Mouse (Mus musculus): ENCODE data around the gene Slit3.

Slit3 gene

DNA sequence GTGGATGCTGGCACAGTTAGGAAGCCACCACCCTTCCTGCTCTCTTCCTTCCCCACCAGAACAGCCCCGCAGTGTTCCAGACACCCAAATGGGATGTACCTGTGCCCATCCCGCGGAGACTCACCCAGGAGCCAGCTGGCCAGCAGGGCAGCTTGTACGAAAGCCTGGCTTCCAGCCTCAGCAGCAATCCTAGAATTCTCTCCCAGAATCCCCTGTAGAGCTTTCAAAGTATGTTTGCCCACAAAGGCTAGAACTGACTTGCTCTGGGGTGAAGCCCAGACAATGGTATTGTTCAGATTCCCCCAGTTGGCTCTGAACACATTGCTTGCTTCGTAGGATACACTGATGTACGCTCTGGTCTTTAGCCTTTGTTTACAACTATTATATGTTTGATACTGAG is 566.3 kb downstream of the Slit3 start:
- DNase-seq (ENCODE audit: low spot score in 2 of 2), result no peak

DNA sequence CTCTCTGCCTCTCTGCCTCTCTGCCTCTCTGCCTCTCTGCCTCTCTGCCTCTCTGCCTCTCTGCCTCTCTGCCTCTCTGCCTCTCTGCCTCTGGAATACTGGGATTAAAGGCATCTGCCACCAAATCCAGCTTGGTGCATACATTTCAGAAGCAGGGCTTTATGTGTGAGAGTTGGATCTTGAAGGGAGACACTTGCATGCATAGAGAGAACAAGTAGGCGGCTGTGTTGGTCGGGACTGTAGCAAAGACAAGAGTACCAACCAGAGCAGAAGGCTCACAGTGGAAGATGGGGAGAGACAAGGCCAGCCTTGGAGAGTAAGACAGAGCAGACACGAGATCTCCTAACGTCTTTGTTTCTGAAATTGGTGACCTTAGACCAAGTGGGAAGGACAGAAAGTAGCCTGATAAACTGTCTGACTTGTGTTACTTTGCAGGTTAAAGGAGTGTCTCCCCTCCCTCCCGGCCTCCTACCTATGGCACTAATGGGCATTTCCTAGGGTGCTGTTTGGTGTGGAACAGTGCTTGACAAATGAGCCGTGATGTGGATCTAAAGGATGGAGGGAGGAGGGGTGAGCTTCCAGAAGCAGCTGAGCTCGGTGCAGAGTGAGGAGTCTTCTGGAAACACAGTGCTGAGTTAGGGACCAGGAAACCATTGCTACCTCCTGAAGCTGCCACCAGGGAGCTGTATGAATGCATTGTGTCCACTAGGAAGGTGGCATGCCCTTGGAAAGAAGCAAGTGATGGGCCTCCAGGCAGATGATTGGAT is 569.7 kb downstream of the Slit3 start:
- DNase-seq (ENCODE audit: low spot score in 2 of 2), result no peak

DNA sequence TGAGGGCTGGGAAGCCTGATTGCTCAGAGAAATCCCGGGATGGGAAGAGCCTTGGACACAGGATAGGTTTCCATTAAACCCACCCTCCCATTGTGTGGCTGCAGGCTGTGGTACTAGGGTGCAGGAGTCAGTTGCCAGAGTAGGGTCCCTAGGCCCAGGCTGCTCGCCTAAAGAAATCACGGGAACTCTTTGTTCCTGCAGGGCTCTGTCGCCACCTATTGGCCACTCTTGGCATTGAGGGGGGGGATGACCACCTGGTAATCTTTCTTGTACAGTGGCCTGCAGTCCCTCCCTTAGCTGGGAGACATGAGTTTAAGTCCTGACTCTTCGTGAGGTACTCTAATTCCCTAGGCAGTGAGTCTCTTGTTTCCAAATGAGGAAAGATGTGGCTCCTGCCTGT is 572.1 kb downstream of the Slit3 start:
- peak; percentile 12 to 62 for DNase-seq (ENCODE audit: low spot score in 2 of 2)

DNA sequence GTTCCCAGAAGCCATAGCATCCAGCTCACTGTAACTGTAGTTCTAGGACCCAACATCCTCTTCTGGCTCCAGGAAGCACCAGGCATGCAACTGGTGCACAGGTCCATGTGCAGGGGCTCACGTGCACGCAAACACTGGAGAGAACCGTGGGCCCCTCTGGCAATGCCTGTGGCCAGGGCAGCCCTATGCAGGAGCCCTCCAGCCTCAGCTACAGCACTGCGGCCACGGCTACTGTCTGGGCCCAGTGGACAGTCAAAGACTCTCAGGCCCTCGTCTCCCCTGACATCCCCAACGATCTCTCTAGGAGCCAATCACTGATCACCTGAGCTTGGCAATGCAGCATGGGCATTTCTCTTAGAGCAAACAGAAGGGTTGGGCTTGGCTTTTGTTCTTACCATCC is 572.6 kb downstream of the Slit3 start:
- DNase-seq (ENCODE audit: low spot score in 2 of 2), result no peak

DNA sequence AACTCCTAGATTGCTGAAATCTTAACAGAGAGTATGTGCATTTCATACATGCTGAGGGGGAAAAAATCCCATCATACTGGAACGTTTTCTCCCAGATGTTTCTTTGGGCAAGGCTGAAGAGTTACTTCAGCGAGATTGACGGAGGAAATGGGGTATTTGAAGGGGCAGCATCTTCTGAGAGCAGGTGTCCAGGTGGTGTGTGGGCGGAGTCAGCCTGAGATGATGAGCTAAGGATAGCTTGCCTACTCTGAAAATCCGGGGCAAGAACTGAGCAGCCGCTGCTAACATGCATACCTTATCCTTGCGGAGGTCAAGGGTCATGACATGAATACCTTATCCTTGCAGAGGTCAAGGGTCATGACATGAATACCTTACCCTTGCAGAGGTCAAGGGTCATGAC is 576.5 kb downstream of the Slit3 start:
- no peak for DNase-seq (ENCODE audit: low spot score in 2 of 2)

DNA sequence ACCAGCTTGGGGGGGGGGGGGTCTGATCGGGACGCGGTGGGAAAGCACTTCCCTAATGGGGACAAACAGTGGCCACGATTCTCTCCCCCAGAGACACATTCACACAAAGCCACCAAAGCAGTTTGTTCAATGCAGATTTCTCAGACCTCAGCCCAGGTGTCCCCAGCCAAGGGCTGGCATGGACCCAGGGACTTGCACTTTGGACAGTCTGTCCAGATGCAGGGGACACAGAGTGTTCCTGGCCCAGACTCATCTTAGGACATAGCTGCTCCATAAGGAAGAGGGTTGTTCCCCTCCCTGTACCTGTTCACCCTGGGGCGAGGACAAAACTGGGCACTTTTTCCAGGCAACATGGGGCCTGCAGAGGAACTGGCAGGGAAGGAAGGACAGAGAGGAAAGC is 577.9 kb downstream of the Slit3 start:
- no peak for DNase-seq (ENCODE audit: low spot score in 2 of 2)

DNA sequence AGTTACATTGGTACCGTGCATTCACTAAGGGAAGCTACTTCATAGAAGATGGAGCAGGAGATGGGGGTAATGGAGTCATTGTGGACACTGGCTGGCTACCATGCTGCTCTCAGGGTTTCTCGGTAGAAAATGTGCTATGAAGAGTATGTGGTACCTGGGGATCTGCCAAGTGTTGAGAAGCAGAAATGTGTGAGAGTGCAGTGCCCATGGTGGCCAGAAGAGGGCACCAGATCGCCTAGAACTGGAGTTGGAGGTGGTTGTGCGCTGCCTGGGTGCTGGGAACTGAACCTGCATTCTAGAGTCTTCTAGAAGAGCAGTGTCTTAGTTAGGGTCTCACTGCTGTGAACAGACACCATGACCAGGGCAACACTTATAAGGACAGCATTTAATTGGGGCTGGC is 582.4 kb downstream of the Slit3 start:
- no peak for DNase-seq (ENCODE audit: low spot score in 2 of 2)

DNA sequence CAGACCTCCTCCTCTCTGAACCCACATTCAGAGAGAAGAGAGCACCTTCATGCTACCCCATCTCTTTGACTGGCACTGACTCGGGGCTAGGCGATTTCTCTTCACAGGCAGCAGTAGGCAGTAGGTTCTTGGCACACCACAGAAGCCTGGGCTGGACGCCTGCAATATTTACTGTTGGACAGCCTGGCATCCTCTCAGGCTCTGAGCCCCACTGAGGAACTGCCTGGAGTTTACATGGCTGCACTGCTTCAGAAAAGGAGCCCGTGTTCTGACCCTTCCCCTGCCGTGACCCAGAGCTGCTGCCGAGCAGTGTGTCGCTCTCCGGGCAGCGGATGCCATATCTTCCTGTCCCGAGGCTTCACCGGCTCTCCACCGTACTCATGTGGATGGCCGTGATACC is 583.4 kb downstream of the Slit3 start:
- no peak for DNase-seq (ENCODE audit: low spot score in 2 of 2)

DNA sequence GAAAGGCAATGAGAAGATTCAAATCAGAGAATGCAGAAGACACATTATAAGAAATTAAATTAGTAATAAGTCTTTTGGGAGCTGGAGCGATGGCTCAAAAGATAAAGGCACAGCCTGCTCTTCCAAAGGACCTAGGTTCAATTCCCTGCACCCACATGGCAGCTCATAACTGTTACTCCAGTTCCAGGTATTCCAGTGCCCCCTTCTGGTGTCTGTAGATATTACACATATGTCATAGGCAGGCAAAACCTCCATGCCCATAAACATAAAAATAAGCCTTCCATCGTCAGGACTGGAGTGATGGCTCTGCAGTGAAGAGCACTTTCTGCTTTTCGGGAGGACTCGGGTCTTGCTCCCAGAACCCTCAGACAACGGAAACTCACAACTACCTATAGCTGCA is 583.9 kb downstream of the Slit3 start:
- DNase-seq (ENCODE audit: low spot score in 2 of 2), result no peak

DNA sequence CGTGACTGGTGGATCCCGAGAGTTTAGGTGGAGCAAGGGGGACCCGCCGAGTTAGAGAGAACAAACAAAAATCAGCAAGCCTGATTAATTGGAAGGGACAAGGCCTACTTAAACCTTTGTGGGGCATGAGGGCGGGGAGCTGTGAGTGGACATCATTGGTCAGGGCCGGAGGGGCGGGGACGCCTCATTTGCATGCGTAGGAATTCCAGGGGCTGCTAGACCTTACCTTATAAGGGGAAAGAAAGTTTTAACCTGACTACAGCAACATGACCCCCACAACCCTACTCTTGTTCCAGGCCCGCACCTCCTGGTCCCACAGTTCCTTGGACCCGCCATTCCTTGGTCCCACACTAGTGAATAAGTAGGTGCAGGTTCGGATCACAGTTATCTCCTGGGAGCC is 586.4 kb downstream of the Slit3 start:
- DNase-seq (ENCODE audit: low spot score in 2 of 2), result no peak

DNA sequence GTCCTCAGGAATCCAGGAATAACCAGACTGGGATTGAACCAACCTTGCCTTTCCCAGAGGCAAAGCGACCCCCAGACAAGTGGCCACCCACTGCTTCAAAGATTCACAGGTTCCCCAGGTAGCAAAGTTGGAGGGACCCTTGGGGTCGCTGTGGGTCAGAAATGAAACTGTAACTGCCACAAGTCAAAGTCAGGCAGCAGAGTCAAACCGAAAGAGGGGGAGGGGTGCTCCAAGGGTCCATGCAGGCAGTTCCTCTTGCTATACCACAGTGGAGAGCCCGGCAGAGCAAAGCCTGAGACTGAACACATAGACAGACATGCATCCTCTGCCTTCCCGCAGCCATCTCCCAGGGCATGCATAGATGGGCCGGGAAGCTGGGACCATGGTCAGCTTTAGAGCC is 590.3 kb downstream of the Slit3 start:
- DNase-seq (ENCODE audit: low spot score in 2 of 2), result no peak

DNA sequence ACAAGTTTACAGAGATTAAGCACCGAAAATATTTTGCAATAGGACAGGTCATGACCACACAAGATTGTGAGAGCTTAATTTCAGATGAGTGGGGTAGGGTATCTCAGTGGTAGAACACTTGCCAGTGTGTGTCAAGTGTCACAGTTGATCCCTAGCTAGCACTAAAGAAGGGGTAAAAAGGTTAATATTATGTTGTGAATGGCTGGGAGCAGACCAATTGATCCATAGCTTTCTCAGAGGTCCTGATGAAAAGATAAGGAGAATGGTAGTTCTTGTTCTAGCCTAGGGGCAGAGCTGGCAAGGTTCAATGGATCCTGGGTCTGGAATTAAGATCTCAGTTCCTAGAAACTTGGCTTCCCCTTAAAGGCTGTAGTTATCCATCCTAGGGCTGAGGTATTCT is 597.9 kb downstream of the Slit3 start:
- DNase-seq (ENCODE audit: low spot score in 2 of 2), result no peak

DNA sequence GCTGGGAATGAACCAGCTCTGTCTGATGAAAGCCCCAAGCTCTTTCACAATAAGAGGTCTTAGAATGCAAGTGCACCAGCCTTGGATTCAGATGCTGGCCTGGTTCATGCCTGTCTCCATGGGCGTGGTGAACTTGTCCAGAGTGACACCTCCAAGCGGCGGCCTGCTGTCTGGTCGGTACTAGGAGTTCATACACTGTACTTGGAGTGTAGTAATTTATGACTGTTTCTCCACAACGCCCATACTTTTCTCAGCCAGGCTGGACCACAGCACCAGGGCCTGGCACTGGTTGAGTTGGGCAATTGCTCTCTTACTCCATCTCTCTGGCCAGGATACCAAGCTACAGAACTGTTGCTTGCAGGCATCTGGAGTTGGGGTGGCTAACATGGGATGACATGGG is 602.9 kb downstream of the Slit3 start:
- no peak for DNase-seq (ENCODE audit: low spot score in 2 of 2)

DNA sequence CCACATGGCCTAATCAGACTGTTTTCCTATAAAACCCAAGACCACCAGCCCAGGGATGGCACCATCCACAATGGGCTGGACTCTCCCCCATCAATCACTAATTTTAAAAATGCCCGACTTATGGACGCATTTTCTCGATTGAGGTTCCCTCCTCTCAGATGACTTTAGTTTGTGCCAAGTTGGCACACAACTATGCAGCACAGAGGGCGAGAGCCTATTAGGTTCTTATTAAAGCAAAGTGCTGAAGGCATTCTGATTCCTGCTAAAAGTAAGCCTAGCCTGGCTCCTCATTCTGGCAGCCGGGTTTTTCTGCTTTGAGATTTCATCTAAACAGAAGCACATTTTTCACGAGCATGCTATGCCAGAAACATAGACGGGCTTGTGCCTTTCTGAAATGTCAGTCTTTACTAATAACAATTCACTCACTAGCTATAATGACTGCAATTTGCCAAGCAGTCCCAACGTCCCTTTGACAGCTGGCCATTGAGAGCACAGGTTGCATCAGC is 605.4 kb downstream of the Slit3 start:
- no peak for DNase-seq (ENCODE audit: low spot score in 2 of 2)

DNA sequence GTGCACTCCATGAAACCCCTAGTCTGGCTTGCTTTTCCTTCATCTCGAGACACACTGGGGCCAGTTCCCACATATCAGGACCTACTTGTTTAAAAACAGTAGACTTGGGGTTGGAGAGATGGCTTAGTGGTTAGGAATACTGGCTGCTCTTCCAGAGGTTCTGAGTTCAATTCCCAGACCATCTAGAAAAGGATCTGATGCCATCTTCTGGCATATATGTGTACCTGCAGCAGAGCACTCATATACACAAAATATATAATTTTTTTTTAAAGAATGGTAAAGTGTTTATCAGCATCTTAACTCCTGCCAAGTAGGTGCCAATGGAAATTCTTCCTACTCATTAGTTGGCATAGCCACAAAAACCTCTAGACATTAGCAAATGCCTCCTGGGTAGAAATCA is 607.2 kb downstream of the Slit3 start:
- DNase-seq (ENCODE audit: low spot score in 2 of 2), result no peak

DNA sequence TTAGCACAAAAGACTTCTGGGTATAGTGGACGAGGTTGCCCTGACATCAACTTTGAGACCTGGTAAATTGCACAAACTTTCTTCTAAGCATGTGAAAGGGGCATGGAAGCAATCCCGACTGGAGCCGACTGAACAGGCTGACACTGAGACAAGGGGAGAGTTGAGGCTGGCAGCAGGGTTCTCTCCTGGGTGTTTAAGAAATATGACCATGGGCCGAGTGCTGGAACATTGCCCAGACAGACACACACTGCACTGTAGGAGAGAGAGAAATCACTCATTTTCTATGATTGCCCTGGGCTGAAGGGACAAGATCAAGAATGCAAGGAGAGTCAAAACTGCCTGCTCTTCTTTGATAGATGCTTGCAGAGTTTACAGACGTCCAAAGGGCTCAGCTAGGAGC is 608.2 kb downstream of the Slit3 start:
- DNase-seq (ENCODE audit: low spot score in 2 of 2), result no peak

DNA sequence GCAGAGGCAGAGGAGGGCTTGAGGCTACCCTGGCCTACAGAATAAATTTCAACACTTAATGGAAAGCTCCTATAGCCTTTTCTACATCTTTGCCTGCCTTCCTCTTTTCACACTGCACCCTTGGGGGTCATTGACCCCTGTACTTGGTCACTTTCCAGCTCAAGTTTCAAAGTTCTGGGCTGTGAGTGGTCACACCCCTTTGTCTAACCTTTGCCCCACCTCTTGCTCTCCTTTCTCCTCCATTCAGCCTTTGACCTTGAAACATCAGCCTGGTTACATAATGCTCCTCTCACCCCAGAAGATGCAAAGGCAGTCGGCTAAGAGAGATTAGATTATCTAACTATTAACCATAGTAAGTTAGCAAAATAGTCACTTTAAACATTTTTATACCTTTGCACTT is 611.3 kb downstream of the Slit3 start:
- DNase-seq (ENCODE audit: low spot score in 2 of 2), result no peak

DNA sequence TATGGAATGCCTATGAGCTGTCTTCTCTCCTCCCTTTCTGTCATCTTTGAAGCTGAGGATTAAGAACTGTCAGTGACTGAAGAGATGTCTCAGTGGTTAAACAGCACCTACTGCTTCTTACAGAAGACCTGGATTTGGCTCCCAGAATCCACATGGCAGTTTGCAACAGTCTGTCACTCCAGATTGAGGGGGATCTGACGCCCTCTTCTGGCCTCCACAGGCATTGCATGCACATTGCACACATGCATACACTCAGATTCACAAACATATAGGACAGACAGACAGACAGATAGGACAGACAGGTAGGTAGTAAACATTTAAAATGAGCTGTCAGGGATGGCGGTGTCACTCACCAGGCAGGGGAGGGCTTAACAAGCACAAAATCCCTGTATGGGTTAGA is 615.8 kb downstream of the Slit3 start:
- DNase-seq (ENCODE audit: low spot score in 2 of 2), result no peak

DNA sequence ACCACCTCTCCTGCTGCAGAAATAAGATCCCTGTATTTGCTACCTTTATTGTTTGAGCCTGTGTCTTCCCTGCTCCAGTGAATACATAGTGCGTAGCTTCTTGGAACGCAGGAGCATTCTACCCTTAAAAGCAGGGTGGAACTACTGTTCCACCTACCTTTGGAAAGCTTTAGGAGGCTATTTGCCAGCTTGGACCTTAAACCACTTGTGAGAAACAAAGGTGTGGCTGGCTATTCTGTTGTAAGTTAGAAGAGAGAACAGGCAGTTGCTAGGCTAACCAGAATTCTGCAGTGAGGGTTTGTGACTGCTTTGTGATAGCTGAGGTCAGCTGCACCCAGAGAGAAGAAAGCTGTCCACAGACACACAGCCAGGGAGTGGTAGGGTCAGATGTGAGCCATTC is 616.2 kb downstream of the Slit3 start:
- DNase-seq (ENCODE audit: low spot score in 2 of 2), result no peak

DNA sequence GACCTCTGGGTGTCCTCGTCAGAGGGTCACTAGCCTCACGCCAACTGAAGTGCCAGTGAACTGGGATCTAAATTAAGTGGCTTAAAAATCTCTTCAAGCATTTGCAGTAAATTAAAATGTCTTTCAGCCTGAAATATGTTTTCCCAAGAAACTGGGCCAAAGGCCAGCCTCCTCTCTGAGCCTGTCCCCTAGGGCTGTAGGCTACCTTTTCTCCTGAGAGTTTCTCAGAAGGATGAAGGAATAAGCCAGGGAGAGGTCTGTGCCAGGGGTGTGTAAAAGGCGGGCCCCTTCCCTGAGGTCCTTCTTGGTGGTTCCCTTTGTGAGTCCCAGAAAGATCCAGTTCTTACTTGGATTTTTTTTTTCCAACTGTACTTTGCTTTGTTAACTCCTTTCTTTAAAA is 617.1 kb downstream of the Slit3 start:
- no peak for DNase-seq (ENCODE audit: low spot score in 2 of 2)

DNA sequence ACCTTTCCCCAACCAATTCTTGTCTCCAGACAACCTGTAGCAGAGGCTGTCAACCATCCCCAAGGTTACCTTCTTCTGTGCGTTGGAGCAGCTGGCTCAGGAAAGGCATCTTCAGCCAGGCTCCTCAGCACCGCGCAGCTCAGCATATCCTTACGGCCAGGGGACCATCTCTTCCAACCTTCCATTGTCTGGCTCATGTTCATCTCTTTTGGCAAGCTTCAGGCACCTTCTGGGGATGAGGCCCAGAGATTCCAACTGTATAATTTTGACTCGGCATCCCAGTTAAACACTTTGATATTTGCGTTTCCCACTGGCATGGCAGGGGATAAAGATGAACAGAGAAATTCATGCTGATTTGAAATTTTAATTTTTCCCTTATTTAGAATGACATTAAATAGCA is 622.6 kb downstream of the Slit3 start:
- DNase-seq (ENCODE audit: low spot score in 2 of 2), result no peak

DNA sequence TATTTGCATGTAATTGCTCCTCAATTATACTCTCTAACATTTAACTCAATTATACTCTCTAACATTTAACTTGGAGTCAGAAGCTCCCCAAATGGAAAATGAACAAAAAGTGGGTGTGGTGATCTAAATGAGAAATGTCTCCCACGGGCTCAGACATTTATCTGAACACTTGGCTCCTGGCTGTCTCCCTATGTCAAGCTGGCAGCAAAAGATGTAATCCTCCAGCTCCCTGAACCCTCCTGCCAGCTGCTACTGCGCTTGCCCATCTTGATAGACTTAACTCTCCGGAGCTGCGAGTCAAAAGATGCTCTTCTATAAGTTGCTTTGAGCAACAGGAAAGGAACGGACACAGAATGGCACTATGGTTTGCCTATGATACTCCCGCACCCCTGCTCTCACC is 623.5 kb downstream of the Slit3 start:
- no peak for DNase-seq (ENCODE audit: low spot score in 2 of 2)

DNA sequence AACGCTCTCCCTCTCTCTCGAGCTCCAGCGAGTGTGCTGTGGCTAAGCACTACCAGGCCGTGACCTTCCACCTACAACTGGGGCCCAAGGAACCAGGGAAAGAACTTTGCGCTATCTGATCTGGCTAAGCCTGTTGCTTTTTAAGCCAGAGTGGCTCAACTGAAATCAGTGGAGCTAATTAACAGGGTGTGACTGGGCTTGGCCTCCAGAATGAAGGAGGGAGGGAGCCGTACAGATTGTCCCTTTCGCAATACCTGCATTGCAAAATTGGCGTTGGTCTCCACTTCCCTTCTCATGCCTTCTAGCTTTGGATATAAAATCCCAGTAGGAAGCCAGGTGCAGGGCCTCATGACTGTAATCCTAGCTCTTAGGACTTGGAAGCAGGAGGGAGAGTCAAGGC is 629.6 kb downstream of the Slit3 start:
- no peak for DNase-seq (ENCODE audit: low spot score in 2 of 2)

DNA sequence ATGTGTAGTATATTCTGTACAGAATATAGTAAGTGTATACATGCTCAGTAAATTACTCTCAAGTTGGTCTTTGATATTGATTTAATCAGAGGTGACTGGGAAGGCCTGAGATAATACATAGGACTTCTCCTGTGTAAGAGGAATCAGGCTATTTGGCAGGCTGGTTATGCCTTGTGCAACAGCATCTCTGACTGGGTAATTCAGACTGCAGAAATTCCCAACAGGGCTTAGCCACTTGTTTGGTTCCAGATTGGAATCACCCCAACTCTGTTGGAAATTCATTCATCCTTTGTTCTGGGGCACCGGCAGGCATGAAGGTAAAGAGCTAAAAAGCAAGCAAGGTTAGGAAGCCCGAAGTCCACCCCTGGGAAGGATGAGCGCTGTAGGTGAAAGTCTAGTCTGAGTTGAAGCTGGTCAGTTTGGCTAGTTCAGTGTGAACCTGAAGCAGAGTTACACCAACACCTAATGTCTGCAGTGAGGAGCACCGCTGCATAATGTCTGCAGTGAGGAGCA is 633.9 kb downstream of the Slit3 start:
- DNase-seq (ENCODE audit: low spot score in 2 of 2), result no peak

Data from spleen, postnatal 10 days (tissue).